Mouse (Mus musculus) E14TG2a.4 (cell line): ENCODE results near the gene Cldn22.

Experiments
- CTCF ChIP-seq: conservative IDR thresholded peaks from 2 replicates; pipeline ENCODE4 v1.5.1; 2014; ENCODE audit warnings: low read length
- NANOG ChIP-seq: IDR thresholded peaks from 2 replicates; pipeline ENCODE4 v1.6.1; 2014; ENCODE audit warnings: borderline replicate concordance, low read length, mixed read lengths
- POU5F1 ChIP-seq: IDR thresholded peaks from 2 replicates; pipeline ENCODE4 v1.6.1; 2014; ENCODE audit warnings: low read length, borderline replicate concordance

GRCm38 (mm10) chr8:47859259-47859658 lies 35.0 kb downstream of the Cldn22 start:
- TF ChIP-seq CTCF: no peak
- no peak for TF ChIP-seq POU5F1
- TF ChIP-seq NANOG: no peak
